Mouse (Mus musculus) intestine, embryonic 16.5 days (tissue): Measurements from ENCODE around the gene 3110082J24Rik. TPM values are rescaled to one million over a fixed set of nuclear protein-coding genes. Genes with fewer than 3 reads are reported as not detected.

Experiments used
- ATAC-seq: fragments of 200-750 bp; cut with Nextera tagmentation; 2 replicates; pipeline ENCODE4 v1.8.0; 2017; ENCODE audit warnings: moderate TSS enrichment, moderate library complexity
- H3K27ac ChIP-seq: fragments of 300-500 bp; sonication (generic); 2 replicates; pipeline ENCODE4 v1.5.1; 2014; ENCODE audit warnings: mild to moderate bottlenecking, low read length
- H3K27me3 ChIP-seq: fragments of 300-500 bp; sonication (generic); replicated peaks from 2 replicates; pipeline ENCODE4 v1.6.1; 2014; ENCODE audit warnings: low read length, control low read depth, mixed read lengths; ENCODE audit not compliant: control insufficient read depth, insufficient read depth
- H3K36me3 ChIP-seq: fragments of 300-500 bp; sonication (generic); 2 replicates; pipeline ENCODE4 v1.6.1; 2014; ENCODE audit warnings: low read length, control low read depth; ENCODE audit not compliant: control insufficient read depth, insufficient read depth
- H3K4me1 ChIP-seq: fragments of 300-500 bp; sonication (generic); 2 replicates; pipeline ENCODE4 v1.6.1; 2014; ENCODE audit warnings: low read length, control low read depth, mixed read lengths; ENCODE audit not compliant: control insufficient read depth, insufficient read depth
- H3K4me2 ChIP-seq: fragments of 300-500 bp; sonication (generic); 2 replicates; pipeline ENCODE4 v1.6.1; 2014; ENCODE audit warnings: low read depth, low read length, control low read depth
- H3K4me3 ChIP-seq: fragments of 300-500 bp; sonication (generic); 2 replicates; pipeline ENCODE4 v1.5.1; 2014; ENCODE audit warnings: mild to moderate bottlenecking, low read length
- H3K9ac ChIP-seq: fragments of 300-500 bp; sonication (generic); 2 replicates; pipeline ENCODE4 v1.6.1; 2014; ENCODE audit warnings: low read depth, low read length
- H3K9me3 ChIP-seq: fragments of 300-500 bp; sonication (generic); 2 replicates; pipeline ENCODE4 v1.6.1; 2016; ENCODE audit warnings: low read length, control low read depth; ENCODE audit not compliant: control insufficient read depth
- WGBS: fragments of 180-500 bp; shearing (Covaris S2); extraction: QIAGEN DNeasy Blood & Tissue Kit; methylation state at CpG from one replicate; pipeline ENCODE4 v1.1.7; 2014; 5-methylcytosine and 5-hydroxymethylcytosine counted together
- polyA plus RNA-seq: library from polyadenylated mRNA; unstranded; fragments of >200 nt; fragmentation: Nextera tagmentation; extraction: Ambion mirVana; gene quantifications from 2 replicates; pipeline ENCODE4 v1.2.1, GENCODE M21; 2015

Gene 3110082J24Rik
- not detected in 2 replicates for polyA plus RNA-seq

DNA sequence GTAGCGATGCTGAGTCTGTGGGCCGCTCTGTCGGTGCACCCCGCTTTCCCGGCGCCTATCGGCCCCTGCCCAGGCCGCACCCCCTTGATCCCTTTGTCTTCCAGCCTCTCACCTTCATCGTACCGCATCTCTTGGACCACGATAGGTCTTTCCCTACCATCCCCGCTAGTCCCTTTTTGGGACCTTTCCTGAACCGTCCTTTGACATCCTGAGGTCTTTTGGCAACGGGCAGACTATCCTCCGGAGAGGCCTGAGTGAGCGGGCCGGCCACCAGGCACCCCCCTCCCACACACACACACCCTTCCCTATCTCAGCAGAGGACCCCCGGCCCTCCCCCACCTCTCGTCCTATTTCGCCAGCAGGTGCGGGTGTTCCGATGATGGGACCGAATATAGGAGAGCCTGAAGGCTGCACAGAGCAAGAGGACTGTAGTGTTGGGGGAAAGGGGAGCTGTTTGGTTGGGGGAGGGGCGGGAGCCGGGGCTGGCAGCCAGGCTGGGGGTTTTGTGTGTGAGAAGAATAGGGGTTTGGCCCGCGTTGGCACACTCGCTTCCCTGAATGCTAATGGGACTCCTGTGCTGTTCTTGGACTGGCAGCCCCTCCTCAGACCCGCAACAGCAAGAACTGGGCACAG is at the start of gene 3110082J24Rik:
TSS of gene 3110082J24Rik (minus strand) at position 419 of the 633 bp plus-strand sequence.
- peaks cover 21% of the 10 kb centered on the region for H3K4me1 ChIP-seq
- peak within 1 kb of the TSS; percentile 56 for H3K4me3 ChIP-seq
- no peak for ATAC-seq
- peaks cover 33% of the 10 kb centered on the region for H3K27me3 ChIP-seq
- H3K9me3 ChIP-seq, result no peaks in the 10 kb centered on the region
- H3K36me3 ChIP-seq, result no peaks in the 10 kb centered on the region
- H3K4me2 ChIP-seq, result peak within 1 kb of the TSS; percentile 97
- peak within 1 kb of the TSS; percentile 57 for H3K9ac ChIP-seq
- 5% methylated on average over 29 of the region's 29 CpGs for WGBS
- no peak within 1 kb of the TSS for H3K27ac ChIP-seq

DNA sequence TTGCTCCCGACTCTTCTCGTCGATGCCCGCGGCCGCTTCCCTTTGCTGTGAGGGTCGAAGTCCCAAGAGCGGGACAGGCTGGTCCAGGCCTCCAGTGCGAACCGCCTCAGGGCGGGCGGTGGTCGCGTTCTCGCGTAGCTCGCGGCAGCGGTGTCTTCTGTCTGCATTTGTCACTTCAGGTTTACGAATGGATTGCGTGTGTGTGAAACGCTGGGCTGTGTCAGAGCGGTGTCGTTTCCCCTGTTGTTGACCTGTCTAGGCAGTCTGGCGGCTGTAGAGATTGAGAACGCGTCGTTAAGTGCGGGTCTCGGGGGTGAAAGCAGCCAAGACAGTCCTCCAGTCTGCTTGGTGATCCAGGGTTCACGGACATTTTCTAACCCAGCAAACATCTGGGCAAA is 49.5 kb upstream of the 3110082J24Rik start:
- Histone ChIP-seq H3K4me3 (peak overlapping the region; percentile 91), H3K4me1 (peaks cover 8% of the 10 kb centered on the region), H3K9ac (peak overlapping the region; percentile 95), H3K27ac (peak overlapping the region; percentile 94), H3K27me3 (no peaks in the 10 kb centered on the region), H3K4me2 (peak overlapping the region; percentile 58), H3K36me3 (no peaks in the 10 kb centered on the region), H3K9me3 (no peaks in the 10 kb centered on the region)
- under 1% methylated on average over 31 of the region's 31 CpGs for WGBS
- ATAC-seq, result peak; percentile 27

DNA sequence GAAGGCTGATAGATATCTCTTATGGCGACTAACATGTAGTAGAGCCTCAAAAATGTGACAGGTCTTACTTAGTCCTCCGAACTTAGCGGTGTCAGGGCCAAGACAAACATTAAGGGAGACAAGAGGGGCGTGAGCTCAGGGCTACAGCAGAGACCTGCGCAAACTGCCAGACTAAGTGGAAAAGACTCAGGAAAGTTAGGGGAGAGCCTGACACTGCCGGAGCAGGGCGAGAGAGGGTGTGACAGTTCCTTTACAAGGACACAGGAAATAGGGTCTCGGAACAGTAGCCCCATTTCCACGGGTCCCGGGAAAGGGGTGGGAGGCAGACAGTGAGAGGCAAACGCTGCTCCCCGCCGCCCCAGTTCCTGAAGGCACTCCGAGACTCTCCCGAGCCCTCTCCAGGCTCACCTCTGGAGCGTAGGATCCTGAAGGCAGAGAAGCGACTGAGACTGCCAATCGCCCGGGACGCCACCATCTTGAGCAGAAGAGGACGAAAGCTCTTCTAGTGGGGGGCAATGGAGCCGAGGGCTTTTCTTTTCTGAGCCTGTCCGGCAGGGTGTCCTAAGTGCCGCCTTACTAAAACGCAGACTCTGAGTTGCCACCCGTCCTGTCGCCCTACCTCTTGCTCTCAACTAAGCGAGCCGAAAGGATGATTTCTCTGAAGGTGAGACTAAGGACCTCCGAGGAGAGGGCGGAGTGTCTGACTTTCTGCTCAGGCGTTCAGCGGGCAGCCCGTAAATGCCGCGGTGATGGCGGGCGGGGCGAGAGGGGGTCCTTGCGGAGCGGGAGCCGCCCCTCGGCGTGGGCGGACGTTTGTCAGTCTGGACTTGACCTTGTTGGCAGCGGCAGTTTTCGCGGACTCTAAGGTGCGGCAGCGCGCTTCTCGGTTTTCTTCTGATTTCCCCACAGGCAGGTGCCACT is 48.8 kb upstream of the 3110082J24Rik start, which contains the start of the genes Hadha and Hadhb:
TSS of gene Hadha (minus strand) at position 689 of the 921 bp plus-strand sequence.
TSS of gene Hadhb (plus strand) at position 775 of the 921 bp plus-strand sequence.
- Histone ChIP-seq H3K27me3 (no peaks in the 10 kb centered on the region), H3K4me1 (peaks cover 8% of the 10 kb centered on the region), H3K4me2 (peak within 1 kb of the TSS; percentile 58), H3K4me3 (peak within 1 kb of the TSS; percentile 91), H3K36me3 (no peaks in the 10 kb centered on the region), H3K9ac (peak within 1 kb of the TSS; percentile 95), H3K9me3 (no peaks in the 10 kb centered on the region), H3K27ac (peak within 1 kb of the TSS; percentile 94)
- peak; percentile 90 for ATAC-seq
- WGBS, result under 1% methylated on average over 53 of the region's 53 CpGs

DNA sequence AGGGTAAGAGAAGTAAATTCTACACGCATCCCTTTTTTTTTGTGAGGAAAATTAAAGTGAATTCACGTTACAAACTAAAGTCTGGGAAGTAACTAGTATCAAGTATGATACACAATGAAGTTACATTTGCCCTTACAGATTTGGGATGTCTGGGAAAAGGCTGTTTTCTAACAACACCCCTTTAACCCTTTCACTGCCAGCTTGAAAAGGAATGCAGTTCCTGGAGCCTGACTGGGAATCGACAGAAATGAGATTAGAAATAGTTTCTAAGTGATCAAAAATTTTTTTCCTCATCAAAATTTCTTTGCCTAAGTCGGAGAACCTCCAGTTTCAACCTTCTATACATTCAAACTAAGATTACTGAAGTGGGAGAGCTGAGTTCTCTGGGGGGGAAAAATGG is 48.1 kb upstream of the 3110082J24Rik start:
- Histone ChIP-seq H3K9ac (peak overlapping the region; percentile 95), H3K4me1 (peaks cover 8% of the 10 kb centered on the region), H3K27me3 (no peaks in the 10 kb centered on the region), H3K4me2 (peak overlapping the region; percentile 54), H3K4me3 (peak overlapping the region; percentile 91), H3K36me3 (no peaks in the 10 kb centered on the region), H3K27ac (peak overlapping the region; percentile 94; the same call in 1 of the 2 replicates), H3K9me3 (no peaks in the 10 kb centered on the region)
- 18% methylated on average over 4 of the region's 4 CpGs for WGBS
- no peak for ATAC-seq

DNA sequence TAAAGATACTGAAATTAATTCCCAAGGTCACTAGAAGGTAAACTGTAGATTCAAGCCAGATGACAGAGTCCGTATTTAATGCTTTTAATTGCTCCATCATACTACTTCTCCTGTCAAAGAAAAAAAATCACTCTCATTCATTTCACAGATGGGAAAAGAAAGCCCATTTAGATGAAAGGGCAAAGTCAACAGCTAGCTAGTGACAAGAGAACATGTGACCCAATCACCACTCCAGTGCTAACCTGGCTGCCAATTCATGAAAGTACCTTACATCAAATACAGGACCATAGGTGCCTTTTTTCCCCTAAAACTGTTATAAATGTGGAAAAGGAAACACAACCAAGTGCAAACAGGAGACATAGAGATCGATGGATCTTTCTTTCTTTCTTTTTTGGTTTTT is 47.3 kb upstream of the 3110082J24Rik start:
- H3K27me3 ChIP-seq, result no peaks in the 10 kb centered on the region
- H3K9me3 ChIP-seq, result no peaks in the 10 kb centered on the region
- H3K4me3 ChIP-seq, result no peak overlapping the region; the same call in 1 of the 2 replicates
- peak overlapping the region; percentile 45; the same call in 1 of the 2 replicates for H3K27ac ChIP-seq
- H3K9ac ChIP-seq, result no peak overlapping the region
- H3K36me3 ChIP-seq, result no peaks in the 10 kb centered on the region
- ATAC-seq, result no peak
- WGBS, result 81% methylated on average over 2 of the region's 2 CpGs
- peaks cover 8% of the 10 kb centered on the region for H3K4me1 ChIP-seq
- H3K4me2 ChIP-seq, result peak overlapping the region; percentile 35

DNA sequence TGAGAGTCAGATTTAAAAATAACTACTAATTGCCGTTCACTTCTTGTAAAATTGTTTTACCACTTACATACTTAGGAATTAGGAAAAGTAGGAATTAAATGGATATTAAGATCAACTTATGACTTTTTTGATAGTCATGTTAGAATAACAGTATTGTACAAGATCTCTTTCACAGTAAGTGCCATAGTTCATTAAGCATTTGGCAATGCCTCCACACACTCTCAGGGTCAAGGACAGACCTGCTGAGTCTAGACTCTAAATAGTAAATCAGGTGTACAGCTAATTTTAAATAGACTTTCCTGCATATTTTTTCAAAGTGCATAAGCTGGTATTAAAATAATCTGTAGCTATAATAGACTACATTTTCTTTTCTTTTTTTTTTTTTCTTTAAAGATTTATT is 46.5 kb upstream of the 3110082J24Rik start:
- Histone ChIP-seq H3K9ac (no peak overlapping the region), H3K9me3 (no peaks in the 10 kb centered on the region), H3K4me1 (peaks cover 8% of the 10 kb centered on the region), H3K27me3 (no peaks in the 10 kb centered on the region), H3K4me3 (no peak overlapping the region), H3K4me2 (no peak overlapping the region), H3K36me3 (no peaks in the 10 kb centered on the region), H3K27ac (peak overlapping the region; percentile 73)
- 61% methylated on average over 1 of the region's 1 CpGs for WGBS
- ATAC-seq, result no peak

DNA sequence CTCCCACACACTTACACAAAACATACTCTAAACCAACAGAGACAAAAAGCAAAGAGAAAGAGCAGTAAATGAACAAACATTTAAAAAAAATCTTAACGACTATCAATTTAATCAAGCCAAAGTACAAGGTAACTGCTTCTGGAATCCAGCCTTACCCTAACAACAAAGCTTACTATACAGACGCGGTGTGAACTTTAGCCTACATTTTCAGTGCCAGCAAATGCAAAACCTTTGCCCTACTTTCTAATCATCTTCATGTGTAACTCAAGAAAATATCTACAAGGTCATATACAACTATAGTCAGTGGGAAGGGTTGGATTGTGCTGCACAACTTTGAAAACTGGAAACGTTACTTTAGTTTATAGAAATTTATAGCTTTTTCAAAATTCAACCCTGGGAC is 46.1 kb upstream of the 3110082J24Rik start:
- WGBS, result 51% methylated on average over 4 of the region's 4 CpGs
- Histone ChIP-seq H3K27me3 (no peaks in the 10 kb centered on the region), H3K4me2 (peak overlapping the region; percentile 35), H3K4me3 (0 out of 2 replicates have a peak overlapping the region, but pooled peaks have one; percentile 2), H3K27ac (peak overlapping the region; percentile 75), H3K36me3 (no peaks in the 10 kb centered on the region), H3K4me1 (peaks cover 8% of the 10 kb centered on the region), H3K9ac (no peak overlapping the region), H3K9me3 (no peaks in the 10 kb centered on the region)
- ATAC-seq, result peak; percentile 57

DNA sequence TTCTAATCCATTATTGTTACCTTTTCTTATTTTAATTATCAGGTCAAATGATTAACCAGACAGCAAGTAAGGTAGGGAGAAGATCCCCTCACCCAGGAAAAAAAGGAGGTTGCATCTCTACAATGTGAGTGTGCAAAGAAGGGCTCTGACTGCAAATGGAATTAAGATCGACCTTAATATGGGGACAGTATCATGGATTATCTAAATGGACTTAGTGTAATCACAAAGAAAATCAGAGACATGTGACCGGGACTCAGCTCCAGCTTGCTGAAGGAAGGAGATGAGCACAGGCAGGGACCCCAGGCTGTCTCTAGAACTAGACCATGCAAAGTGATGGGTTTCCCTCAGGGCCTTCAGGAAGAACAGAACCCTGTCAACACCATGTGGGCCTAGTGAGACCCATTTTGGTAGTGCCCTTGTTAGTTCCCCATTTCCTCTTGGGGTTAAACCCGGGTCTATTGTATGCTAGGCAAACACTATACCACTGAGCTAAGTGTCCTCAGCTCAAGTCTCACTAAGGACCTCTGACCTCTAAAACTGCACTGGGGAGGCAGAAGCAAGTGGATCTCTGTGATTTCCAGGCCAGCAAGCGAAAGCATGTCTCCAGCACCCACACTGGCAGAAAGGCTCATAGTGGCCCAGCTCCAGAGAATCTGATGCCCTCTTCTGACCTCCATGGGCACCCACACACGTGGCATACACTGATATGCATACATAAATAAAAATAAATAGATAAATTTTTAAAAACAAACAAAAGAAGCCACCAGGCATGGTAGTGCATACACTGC is 42.4 kb upstream of the 3110082J24Rik start:
- Histone ChIP-seq H3K9ac (no peak overlapping the region), H3K4me3 (no peak overlapping the region), H3K27ac (no peak overlapping the region), H3K4me2 (no peak overlapping the region), H3K36me3 (0 out of 2 replicates have a peak, but pooled peaks cover 8% of the 10 kb centered on the region), H3K9me3 (no peaks in the 10 kb centered on the region), H3K4me1 (0 out of 2 replicates have a peak, but pooled peaks cover 3% of the 10 kb centered on the region), H3K27me3 (no peaks in the 10 kb centered on the region)
- no peak for ATAC-seq
- 83% methylated on average over 5 of the region's 5 CpGs for WGBS
